Mouse (Mus musculus) stomach, embryonic 15.5 days (tissue): ENCODE measurements around the gene Mapkapk3. TPM values are rescaled to one million over a fixed set of nuclear protein-coding genes. Genes with fewer than 3 reads are reported as not detected.
A peak's percentile ranks its signal among the peaks of the same experiment; 100 is the strongest.
"Not testable (repeated sequence)": the region's sequence is repeated elsewhere in the genome, so short reads cannot be mapped to it uniquely, and the experiment has no call there.

Experiments
- ATAC-seq: fragments of 200-750 bp; cut with Nextera tagmentation; 2 replicates; pipeline ENCODE4 v1.8.0; 2017; ENCODE audit warnings: low read depth, moderate number of reproducible peaks, moderate TSS enrichment; ENCODE audit not compliant: insufficient read depth, low FRiP score
- H3K27ac ChIP-seq: fragments of 300-500 bp; sonication (generic); 2 replicates; pipeline ENCODE4 v1.5.1; 2015; ENCODE audit warnings: mild to moderate bottlenecking, inconsistent platforms
- H3K27me3 ChIP-seq: fragments of 300-500 bp; sonication (generic); replicated peaks from 2 replicates; pipeline ENCODE4 v1.6.1; 2015; ENCODE audit warnings: inconsistent platforms
- H3K36me3 ChIP-seq: fragments of 300-500 bp; sonication (generic); 2 replicates; pipeline ENCODE4 v1.6.1; 2015; ENCODE audit warnings: inconsistent platforms
- H3K4me1 ChIP-seq: fragments of 300-500 bp; sonication (generic); 2 replicates; pipeline ENCODE4 v1.6.1; 2015; ENCODE audit warnings: inconsistent platforms
- H3K4me2 ChIP-seq: fragments of 300-500 bp; sonication (generic); 2 replicates; pipeline ENCODE4 v1.6.1; 2015; ENCODE audit warnings: mild to moderate bottlenecking, inconsistent platforms
- H3K4me3 ChIP-seq: fragments of 300-500 bp; sonication (generic); replicated peaks from 2 replicates; pipeline ENCODE4 v1.5.1; 2015; ENCODE audit warnings: inconsistent platforms
- H3K9ac ChIP-seq: fragments of 300-500 bp; sonication (generic); 2 replicates; pipeline ENCODE4 v1.6.1; 2015; ENCODE audit warnings: inconsistent platforms
- H3K9me3 ChIP-seq: fragments of 300-500 bp; sonication (generic); 2 replicates; pipeline ENCODE4 v1.6.1; 2016; ENCODE audit warnings: inconsistent platforms
- WGBS: fragments of 180-500 bp; shearing (Covaris S2); methylation state at CpG from one replicate; pipeline ENCODE4 v1.1.7; 2015; 5-methylcytosine and 5-hydroxymethylcytosine counted together
- polyA plus RNA-seq: library from polyadenylated mRNA; unstranded; fragments of >200 nt; fragmentation: Nextera tagmentation; extraction: Ambion mirVana; gene quantifications from 2 replicates; pipeline ENCODE4 v1.2.1, GENCODE M21; 2015

The Mapkapk3 gene
- polyA plus RNA-seq, 1 experiment from 2014 or later = 38.0 TPM

- H3K27ac ChIP-seq = no peak overlapping the region
- no peaks in the 10 kb centered on the region for H3K36me3 ChIP-seq
- 0 out of 2 replicates have a peak, but pooled peaks have one; percentile 37 for ATAC-seq
- H3K9me3 ChIP-seq = no peaks in the 10 kb centered on the region
- WGBS = 66% methylated on average over 6 of the region's 6 CpGs
- 0 out of 2 replicates have a peak, but pooled peaks cover 5% of the 10 kb centered on the region for H3K4me1 ChIP-seq
- H3K9ac ChIP-seq = no peak overlapping the region
- no peak overlapping the region for H3K4me2 ChIP-seq
- H3K27me3 ChIP-seq = no peaks in the 10 kb centered on the region
- no peak overlapping the region for H3K4me3 ChIP-seq
These were observed 33.9 kb upstream of the Mapkapk3 start for GRCm38 (mm10) chr9:107323558-107323957.

- 64% methylated on average over 8 of the region's 8 CpGs for WGBS
- Histone ChIP-seq H3K9me3 (no peaks in the 10 kb centered on the region), H3K4me2 (no peak overlapping the region), H3K27ac (no peak overlapping the region), H3K27me3 (no peaks in the 10 kb centered on the region), H3K4me1 (0 out of 2 replicates have a peak, but pooled peaks cover 5% of the 10 kb centered on the region), H3K9ac (no peak overlapping the region), H3K4me3 (no peak overlapping the region), H3K36me3 (no peaks in the 10 kb centered on the region)
- ATAC-seq = no peak
These were observed 32.9 kb upstream of the Mapkapk3 start for GRCm38 (mm10) chr9:107322461-107323050.

GRCm38 (mm10) chr9:107315791-107316190 lies 26.1 kb upstream of the Mapkapk3 start:
- no peak for ATAC-seq
- no peaks in the 10 kb centered on the region for H3K36me3 ChIP-seq
- no peaks in the 10 kb centered on the region for H3K9me3 ChIP-seq
- 70% methylated on average over 2 of the region's 2 CpGs for WGBS
- no peak overlapping the region for H3K4me2 ChIP-seq
- no peaks in the 10 kb centered on the region for H3K27me3 ChIP-seq
- no peak overlapping the region for H3K9ac ChIP-seq
- H3K4me1 ChIP-seq = 0 out of 2 replicates have a peak, but pooled peaks cover 8% of the 10 kb centered on the region
- H3K27ac ChIP-seq = no peak overlapping the region
- no peak overlapping the region for H3K4me3 ChIP-seq

DNA sequence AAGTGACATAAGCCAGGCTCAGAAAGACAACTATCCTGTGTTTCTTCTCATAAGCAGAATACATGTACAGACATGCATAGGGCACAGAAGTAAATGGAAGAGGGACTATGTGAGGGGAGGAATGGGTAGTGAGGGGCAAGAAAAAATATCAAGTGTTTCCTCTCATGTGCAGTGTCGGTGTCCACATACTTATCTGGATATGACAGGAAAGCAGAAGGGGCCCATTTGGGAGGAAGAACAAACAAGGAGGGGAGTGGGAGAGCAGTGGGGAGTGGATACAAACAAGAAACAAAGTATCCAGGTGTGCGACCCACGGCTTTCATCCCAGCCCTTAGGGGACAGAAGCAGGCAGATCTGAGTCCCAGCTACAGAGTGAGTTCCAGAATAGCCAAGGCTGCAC lies 24.2 kb upstream of the Mapkapk3 start:
- no peak overlapping the region for H3K4me2 ChIP-seq
- no peak overlapping the region for H3K27ac ChIP-seq
- H3K9ac ChIP-seq = no peak overlapping the region
- no peak overlapping the region for H3K4me3 ChIP-seq
- H3K4me1 ChIP-seq = 0 out of 2 replicates have a peak, but pooled peaks cover 12% of the 10 kb centered on the region
- no peaks in the 10 kb centered on the region for H3K36me3 ChIP-seq
- H3K9me3 ChIP-seq = no peaks in the 10 kb centered on the region
- 66% methylated on average over 3 of the region's 3 CpGs for WGBS
- no peak for ATAC-seq
- H3K27me3 ChIP-seq = no peaks in the 10 kb centered on the region

- WGBS = 48% methylated on average over 10 of the region's 10 CpGs
- Histone ChIP-seq H3K27me3 (no peaks in the 10 kb centered on the region), H3K4me2 (no peak overlapping the region), H3K4me3 (no peak overlapping the region), H3K36me3 (no peaks in the 10 kb centered on the region), H3K27ac (peak overlapping the region; percentile 46; the same call in 1 of the 2 replicates), H3K9me3 (no peaks in the 10 kb centered on the region), H3K9ac (no peak overlapping the region), H3K4me1 (peaks cover 19% of the 10 kb centered on the region)
- ATAC-seq = peak; percentile 33; the same call in 1 of the 2 replicates
These were observed 23.3 kb upstream of the Mapkapk3 start for GRCm38 (mm10) chr9:107312811-107313584.

DNA sequence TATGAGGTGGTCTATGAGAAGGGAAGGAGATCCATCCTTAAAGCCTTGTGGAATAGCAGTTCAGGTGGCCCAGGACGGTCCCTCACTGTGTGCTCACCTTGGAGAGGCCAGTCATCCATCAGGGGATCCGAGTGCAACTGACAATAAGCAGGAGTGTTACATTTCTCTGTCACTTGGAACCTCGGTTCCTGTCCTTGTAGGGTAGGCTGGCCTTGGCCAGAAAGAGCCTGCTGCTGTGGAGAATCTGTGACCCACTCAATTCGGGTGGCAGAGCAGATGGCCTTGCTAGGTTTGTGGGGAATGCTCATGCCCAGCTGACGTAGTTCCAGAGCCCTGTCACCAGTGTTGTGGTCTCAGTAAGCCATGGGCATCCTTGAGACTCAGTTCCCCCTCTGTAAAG lies 19.9 kb upstream of the Mapkapk3 start:
- H3K4me1 ChIP-seq = peaks cover 43% of the 10 kb centered on the region
- H3K9me3 ChIP-seq = no peaks in the 10 kb centered on the region
- H3K36me3 ChIP-seq = no peaks in the 10 kb centered on the region
- H3K27ac ChIP-seq = no peak overlapping the region
- ATAC-seq = no peak
- H3K9ac ChIP-seq = no peak overlapping the region
- no peaks in the 10 kb centered on the region for H3K27me3 ChIP-seq
- 52% methylated on average over 5 of the region's 5 CpGs for WGBS
- no peak overlapping the region for H3K4me2 ChIP-seq
- H3K4me3 ChIP-seq = no peak overlapping the region

DNA sequence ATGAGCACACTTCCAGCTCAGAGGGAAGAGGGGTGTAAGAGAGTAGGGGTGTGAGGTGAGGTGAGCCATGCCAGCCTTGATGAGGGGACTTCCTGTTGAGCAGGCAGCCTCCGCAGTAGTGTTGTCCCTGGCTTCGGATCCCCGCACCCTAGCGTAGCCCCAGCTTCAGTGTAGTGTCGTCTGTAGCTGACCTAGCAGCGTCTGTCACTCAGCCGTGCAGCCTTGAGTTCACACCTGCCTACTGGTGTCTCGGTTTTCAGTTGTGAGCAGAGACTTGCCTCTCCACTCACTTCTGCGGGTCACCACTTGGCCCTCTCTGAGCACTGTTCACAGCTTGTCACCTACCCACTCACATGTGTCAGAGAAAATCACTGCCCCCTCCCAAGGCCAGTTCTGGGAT lies 19.5 kb upstream of the Mapkapk3 start:
- Histone ChIP-seq H3K9me3 (no peaks in the 10 kb centered on the region), H3K27ac (no peak overlapping the region), H3K9ac (no peak overlapping the region), H3K4me3 (no peak overlapping the region), H3K27me3 (no peaks in the 10 kb centered on the region), H3K4me1 (peaks cover 43% of the 10 kb centered on the region), H3K4me2 (no peak overlapping the region), H3K36me3 (no peaks in the 10 kb centered on the region)
- no peak for ATAC-seq
- WGBS = 69% methylated on average over 9 of the region's 9 CpGs

DNA sequence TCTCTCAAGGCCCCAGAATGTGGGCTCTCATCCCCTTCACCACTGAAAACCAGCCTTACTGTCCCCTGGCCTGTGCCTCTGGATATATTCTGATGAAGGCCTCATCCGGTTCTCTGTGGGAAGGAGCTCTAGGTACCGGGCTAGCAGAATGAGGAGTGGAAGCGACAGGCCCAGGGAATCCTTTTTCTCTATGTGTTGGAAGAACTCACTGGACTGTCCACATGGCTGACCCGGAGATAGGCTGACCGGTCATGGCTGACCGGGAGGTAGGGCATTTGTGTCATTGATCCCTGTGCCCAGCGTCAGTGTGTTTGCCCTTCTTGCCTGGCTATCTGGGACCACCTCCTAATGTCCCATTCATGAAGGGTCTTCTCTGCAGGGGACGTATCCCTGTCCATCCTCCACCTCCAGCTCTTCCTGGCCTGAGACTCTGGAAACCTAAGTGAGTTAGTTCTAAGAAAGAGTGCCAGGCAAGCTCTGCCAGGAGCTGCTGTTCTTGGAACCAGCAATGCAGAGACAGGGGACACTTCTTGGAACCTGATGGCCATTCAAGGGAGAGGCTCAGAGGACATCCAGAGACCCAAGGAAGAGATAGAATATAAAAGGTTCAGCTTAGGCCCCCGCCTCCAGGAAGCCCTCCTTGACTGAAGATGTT lies 18.8 kb upstream of the Mapkapk3 start:
- Histone ChIP-seq H3K36me3 (no peaks in the 10 kb centered on the region), H3K27me3 (no peaks in the 10 kb centered on the region), H3K4me2 (no peak overlapping the region), H3K9me3 (no peaks in the 10 kb centered on the region), H3K4me1 (peaks cover 43% of the 10 kb centered on the region), H3K9ac (no peak overlapping the region), H3K4me3 (no peak overlapping the region), H3K27ac (peak overlapping the region; percentile 90)
- no peak for ATAC-seq
- 79% methylated on average over 9 of the region's 9 CpGs for WGBS

GRCm38 (mm10) chr9:107307886-107308285 lies 18.2 kb upstream of the Mapkapk3 start:
- Histone ChIP-seq H3K4me1 (peaks cover 39% of the 10 kb centered on the region), H3K9me3 (no peaks in the 10 kb centered on the region), H3K27ac (peak overlapping the region; percentile 90), H3K36me3 (no peaks in the 10 kb centered on the region), H3K4me2 (peak overlapping the region; percentile 19; the same call in 1 of the 2 replicates), H3K9ac (no peak overlapping the region), H3K27me3 (no peaks in the 10 kb centered on the region), H3K4me3 (no peak overlapping the region)
- 40% methylated on average over 12 of the region's 12 CpGs for WGBS
- peak; percentile 79 for ATAC-seq

DNA sequence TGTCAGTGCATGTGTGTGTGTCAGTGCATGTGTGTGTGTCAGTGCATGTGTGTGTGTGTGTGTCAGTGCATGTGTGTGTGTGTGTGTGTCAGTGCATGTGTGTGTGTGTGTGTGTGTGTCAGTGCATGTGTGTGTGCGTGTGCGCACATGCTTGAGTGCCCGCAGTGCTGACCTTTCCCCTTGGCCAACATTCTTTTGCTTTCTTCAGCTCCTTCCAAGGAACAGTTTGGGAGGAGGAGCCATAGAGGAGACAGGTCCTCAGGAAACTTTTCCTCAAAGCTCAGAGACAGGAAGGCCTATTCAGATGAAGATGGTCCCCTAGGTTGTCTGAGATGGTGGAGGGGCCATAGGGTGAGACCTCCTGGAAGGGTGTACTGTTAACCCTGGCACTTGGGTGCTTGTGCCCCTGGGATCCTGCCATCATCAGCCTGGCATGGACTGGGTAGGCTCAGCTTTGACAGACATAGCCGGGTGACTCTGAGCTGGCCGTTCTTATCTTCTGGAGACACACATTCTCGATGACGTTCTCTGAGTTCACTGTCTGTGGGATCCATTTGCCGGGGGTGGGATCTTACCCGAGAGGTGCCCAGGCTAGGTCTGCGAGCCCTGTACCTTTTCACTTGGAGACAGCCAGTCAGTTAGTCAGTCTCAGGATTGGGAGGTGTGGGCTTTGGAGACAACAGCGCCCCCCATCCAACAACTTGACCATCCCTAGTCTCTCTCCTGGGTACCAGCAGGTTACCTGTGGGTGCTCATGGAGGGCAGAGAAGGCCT lies 17.6 kb upstream of the Mapkapk3 start:
- Histone ChIP-seq H3K4me2 (no peak overlapping the region; the same call in 1 of the 2 replicates), H3K36me3 (no peaks in the 10 kb centered on the region), H3K9ac (no peak overlapping the region), H3K4me3 (no peak overlapping the region), H3K9me3 (no peaks in the 10 kb centered on the region), H3K27me3 (no peaks in the 10 kb centered on the region), H3K27ac (peak overlapping the region; percentile 90), H3K4me1 (peaks cover 34% of the 10 kb centered on the region)
- peak; percentile 15; the same call in 1 of the 2 replicates for ATAC-seq
- 73% methylated on average over 11 of the region's 11 CpGs for WGBS

DNA sequence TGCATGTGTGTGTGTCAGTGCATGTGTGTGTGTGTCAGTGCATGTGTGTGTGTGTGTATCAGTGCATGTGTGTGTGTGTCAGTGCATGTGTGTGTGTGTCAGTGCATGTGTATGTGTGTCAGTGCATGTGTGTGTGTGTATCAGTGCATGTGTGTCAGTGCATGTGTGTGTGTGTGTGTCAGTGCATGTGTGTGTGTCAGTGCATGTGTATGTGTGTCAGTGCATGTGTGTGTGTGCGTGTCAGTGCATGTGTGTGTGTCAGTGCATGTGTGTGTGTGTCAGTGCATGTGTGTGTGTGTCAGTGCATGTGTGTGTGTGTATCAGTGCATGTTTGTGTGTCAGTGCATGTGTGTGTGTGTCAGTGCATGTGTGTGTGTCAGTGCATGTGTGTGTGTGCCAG lies 17.0 kb upstream of the Mapkapk3 start:
- H3K9me3 ChIP-seq, ATAC-seq, H3K4me3 ChIP-seq, H3K4me2 ChIP-seq, H3K36me3 ChIP-seq, H3K9ac ChIP-seq, H3K27me3 ChIP-seq: not testable (repeated sequence)
- Histone ChIP-seq H3K4me1 (peaks cover 34% of the 10 kb centered on the region), H3K27ac (peak overlapping the region; percentile 89)
- 100% methylated on average over 1 of the region's 1 CpGs for WGBS
